Mouse (Mus musculus) hindbrain, embryonic 15.5 days (tissue): ENCODE measurements around the gene Cbarp. TPM values are rescaled to one million over a fixed set of nuclear protein-coding genes. Genes with fewer than 3 reads are reported as not detected.

ENCODE experiments used
- ATAC-seq: fragments of 200-750 bp; cut with Nextera tagmentation; 2 replicates; pipeline ENCODE4 v1.8.0; 2017; ENCODE audit warnings: low read depth, moderate number of reproducible peaks, moderate TSS enrichment; ENCODE audit not compliant: low FRiP score
- H3K27ac ChIP-seq: fragments of 300-500 bp; sonication (generic); replicated peaks from 2 replicates; pipeline ENCODE4 v1.5.1; 2015; ENCODE audit warnings: mild to moderate bottlenecking, inconsistent platforms
- H3K27me3 ChIP-seq: fragments of 300-500 bp; sonication (generic); 2 replicates; pipeline ENCODE4 v1.6.1; 2015; ENCODE audit warnings: control low read depth, inconsistent platforms
- H3K36me3 ChIP-seq: fragments of 300-500 bp; sonication (generic); 2 replicates; pipeline ENCODE4 v1.6.1; 2015; ENCODE audit warnings: control low read depth, inconsistent platforms
- H3K4me1 ChIP-seq: fragments of 300-500 bp; sonication (generic); replicated peaks from 2 replicates; pipeline ENCODE4 v1.6.1; 2015; ENCODE audit warnings: control low read depth, inconsistent platforms
- H3K4me2 ChIP-seq: fragments of 300-500 bp; sonication (generic); 2 replicates; pipeline ENCODE4 v1.6.1; 2015; ENCODE audit warnings: moderate library complexity, mild to moderate bottlenecking, inconsistent platforms
- H3K4me3 ChIP-seq: fragments of 300-500 bp; sonication (generic); 2 replicates; pipeline ENCODE4 v1.5.1; 2015; ENCODE audit warnings: mild to moderate bottlenecking, inconsistent platforms
- H3K9ac ChIP-seq: fragments of 300-500 bp; sonication (generic); 2 replicates; pipeline ENCODE4 v1.6.1; 2015; ENCODE audit warnings: inconsistent platforms
- H3K9me3 ChIP-seq: fragments of 300-500 bp; sonication (generic); 2 replicates; pipeline ENCODE4 v1.6.1; 2016; ENCODE audit warnings: control low read depth, inconsistent platforms
- WGBS: fragments of 180-500 bp; shearing (Covaris S2); methylation state at CpG from one replicate; pipeline ENCODE4 v1.1.7; 2015; 5-methylcytosine and 5-hydroxymethylcytosine counted together
- polyA plus RNA-seq: library from polyadenylated mRNA; unstranded; fragments of >200 nt; fragmentation: Nextera tagmentation; extraction: Ambion mirVana; gene quantifications from 2 replicates; pipeline ENCODE4 v1.2.1, GENCODE M21; 2015

Gene Cbarp
- polyA plus RNA-seq, 1 experiment from 2014 or later, result 71.3 TPM

DNA sequence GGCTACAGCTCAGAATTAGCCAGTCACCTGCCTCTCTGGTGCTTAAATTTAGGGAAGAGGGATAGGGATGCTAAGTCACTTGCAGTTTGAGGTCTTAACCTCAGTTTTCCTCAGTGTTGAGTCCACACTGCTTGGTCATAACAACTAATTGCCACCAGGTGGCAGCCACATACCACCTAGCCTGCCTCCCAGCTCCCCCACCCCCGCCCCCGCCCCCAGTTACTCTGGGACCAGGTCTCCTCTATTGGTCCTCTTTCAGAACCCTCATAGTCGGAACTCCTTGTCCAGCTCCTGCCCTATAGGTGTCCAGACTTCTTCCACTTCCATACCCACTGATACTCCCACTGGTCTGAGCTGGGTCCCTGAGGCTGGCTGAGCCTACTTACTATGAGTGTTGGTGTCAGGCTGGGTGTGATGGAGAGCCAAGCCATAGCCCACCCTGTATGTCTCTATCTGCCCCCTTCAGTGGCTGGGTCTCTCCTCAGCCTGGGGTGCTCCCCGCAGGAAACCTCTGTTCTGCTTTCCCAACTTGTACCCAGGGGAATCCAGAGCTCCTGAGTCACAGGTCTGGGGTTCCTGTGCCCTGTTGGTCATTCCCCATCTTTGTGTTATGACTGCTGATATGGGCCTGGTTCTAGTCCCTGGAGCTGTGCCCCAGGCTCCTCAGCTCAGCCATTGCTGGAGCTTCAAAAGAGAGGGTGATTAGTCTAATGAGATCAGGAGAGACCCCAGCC lies 35.1 kb upstream of the Cbarp start:
- no peak overlapping the region for H3K4me2 ChIP-seq
- H3K9ac ChIP-seq, result no peak overlapping the region
- no peaks in the 10 kb centered on the region for H3K27me3 ChIP-seq
- 19% methylated on average over 4 of the region's 4 CpGs for WGBS
- 0 out of 2 replicates have a peak, but pooled peaks have one; percentile 5 for ATAC-seq
- no peak overlapping the region for H3K4me3 ChIP-seq
- H3K9me3 ChIP-seq, result no peaks in the 10 kb centered on the region
- H3K4me1 ChIP-seq, result peaks cover 37% of the 10 kb centered on the region
- H3K27ac ChIP-seq, result no peak overlapping the region
- H3K36me3 ChIP-seq, result peaks cover 17% of the 10 kb centered on the region

DNA sequence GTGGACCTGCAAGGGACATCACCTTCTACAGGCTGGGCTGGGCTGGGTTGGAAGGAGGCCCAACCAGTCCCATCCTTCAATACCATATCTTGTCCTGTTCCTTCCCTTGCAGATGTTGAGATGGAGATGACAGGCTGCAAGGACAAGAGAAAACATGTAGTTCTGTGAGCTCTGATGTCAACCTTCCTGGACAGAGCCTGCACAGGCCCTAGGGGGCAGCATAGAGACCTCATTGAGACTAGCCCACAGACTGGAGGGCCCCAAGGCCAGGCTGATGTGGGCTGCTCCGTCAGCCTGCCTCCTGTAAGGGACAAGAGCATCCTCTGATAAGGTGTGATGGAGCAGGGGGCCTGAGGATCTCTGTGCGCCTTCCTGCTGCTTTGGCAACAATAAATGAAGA lies 34.1 kb upstream of the Cbarp start:
- H3K4me3 ChIP-seq, result no peak overlapping the region
- 44% methylated on average over 2 of the region's 2 CpGs for WGBS
- H3K4me1 ChIP-seq, result peaks cover 33% of the 10 kb centered on the region
- no peaks in the 10 kb centered on the region for H3K27me3 ChIP-seq
- no peak for ATAC-seq
- no peak overlapping the region for H3K9ac ChIP-seq
- H3K27ac ChIP-seq, result no peak overlapping the region
- H3K36me3 ChIP-seq, result peaks cover 25% of the 10 kb centered on the region
- no peaks in the 10 kb centered on the region for H3K9me3 ChIP-seq
- H3K4me2 ChIP-seq, result no peak overlapping the region

DNA sequence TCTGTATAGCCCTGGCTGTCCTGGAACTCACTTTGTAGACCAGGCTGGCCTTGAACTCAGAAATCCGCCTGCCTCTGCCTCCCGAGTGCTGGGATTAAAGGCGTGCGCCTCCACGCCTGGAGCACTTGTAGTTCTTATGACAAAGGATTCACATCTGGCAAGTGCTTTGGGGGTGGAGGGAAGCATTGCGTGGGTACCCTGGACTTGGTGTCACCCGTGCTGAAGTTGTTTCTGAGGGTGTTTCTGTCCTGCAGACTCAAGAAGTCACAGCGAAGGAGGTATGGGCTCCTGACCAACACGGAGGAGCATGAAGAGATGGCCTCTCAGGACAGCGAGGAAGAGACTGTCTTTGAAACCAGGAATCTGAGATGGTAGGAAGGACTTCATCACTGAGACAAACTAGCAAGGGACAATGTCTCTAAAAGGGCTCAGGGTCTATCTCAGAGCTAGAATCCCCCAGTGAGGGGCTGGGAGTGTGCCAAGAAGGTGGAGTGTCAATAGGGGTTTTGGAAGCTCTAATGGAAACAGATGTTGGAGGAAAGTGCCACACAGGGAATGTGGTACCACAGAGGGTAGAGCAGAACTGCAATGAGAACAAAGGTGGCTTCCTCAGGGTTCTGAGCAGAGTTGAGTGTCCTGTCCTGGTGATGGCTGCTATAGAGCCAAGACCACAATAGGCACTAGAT lies 33.5 kb upstream of the Cbarp start:
- H3K27ac ChIP-seq, result no peak overlapping the region
- peaks cover 25% of the 10 kb centered on the region for H3K36me3 ChIP-seq
- no peak overlapping the region for H3K4me3 ChIP-seq
- H3K27me3 ChIP-seq, result no peaks in the 10 kb centered on the region
- no peaks in the 10 kb centered on the region for H3K9me3 ChIP-seq
- WGBS, result 88% methylated on average over 10 of the region's 10 CpGs
- H3K4me1 ChIP-seq, result peaks cover 39% of the 10 kb centered on the region
- ATAC-seq, result no peak
- H3K4me2 ChIP-seq, result no peak overlapping the region
- no peak overlapping the region for H3K9ac ChIP-seq

GRCm38 (mm10) chr10:80173358-80173757 lies 32.7 kb upstream of the Cbarp start:
- H3K9ac ChIP-seq, result peak overlapping the region; percentile 56
- 5% methylated on average over 11 of the region's 11 CpGs for WGBS
- H3K27ac ChIP-seq, result peak overlapping the region; percentile 89
- H3K27me3 ChIP-seq, result no peaks in the 10 kb centered on the region
- H3K36me3 ChIP-seq, result peaks cover 25% of the 10 kb centered on the region
- H3K9me3 ChIP-seq, result no peaks in the 10 kb centered on the region
- peak overlapping the region; percentile 49 for H3K4me3 ChIP-seq
- no peak for ATAC-seq
- H3K4me1 ChIP-seq, result peaks cover 45% of the 10 kb centered on the region
- H3K4me2 ChIP-seq, result peak overlapping the region; percentile 76

GRCm38 (mm10) chr10:80172527-80173292 lies 32.1 kb upstream of the Cbarp start, which contains the start of gene 1600002K03Rik:
Gene 1600002K03Rik (plus strand): TSS chr10:80172944.
- no peaks in the 10 kb centered on the region for H3K9me3 ChIP-seq
- no peaks in the 10 kb centered on the region for H3K27me3 ChIP-seq
- peaks cover 45% of the 10 kb centered on the region for H3K4me1 ChIP-seq
- peak within 1 kb of the TSS; percentile 56 for H3K9ac ChIP-seq
- peak within 1 kb of the TSS; percentile 49 for H3K4me3 ChIP-seq
- H3K36me3 ChIP-seq, result peaks cover 25% of the 10 kb centered on the region
- H3K4me2 ChIP-seq, result peak within 1 kb of the TSS; percentile 76
- ATAC-seq, result peak; percentile 79
- peak within 1 kb of the TSS; percentile 89 for H3K27ac ChIP-seq
- 9% methylated on average over 33 of the region's 35 CpGs for WGBS

DNA sequence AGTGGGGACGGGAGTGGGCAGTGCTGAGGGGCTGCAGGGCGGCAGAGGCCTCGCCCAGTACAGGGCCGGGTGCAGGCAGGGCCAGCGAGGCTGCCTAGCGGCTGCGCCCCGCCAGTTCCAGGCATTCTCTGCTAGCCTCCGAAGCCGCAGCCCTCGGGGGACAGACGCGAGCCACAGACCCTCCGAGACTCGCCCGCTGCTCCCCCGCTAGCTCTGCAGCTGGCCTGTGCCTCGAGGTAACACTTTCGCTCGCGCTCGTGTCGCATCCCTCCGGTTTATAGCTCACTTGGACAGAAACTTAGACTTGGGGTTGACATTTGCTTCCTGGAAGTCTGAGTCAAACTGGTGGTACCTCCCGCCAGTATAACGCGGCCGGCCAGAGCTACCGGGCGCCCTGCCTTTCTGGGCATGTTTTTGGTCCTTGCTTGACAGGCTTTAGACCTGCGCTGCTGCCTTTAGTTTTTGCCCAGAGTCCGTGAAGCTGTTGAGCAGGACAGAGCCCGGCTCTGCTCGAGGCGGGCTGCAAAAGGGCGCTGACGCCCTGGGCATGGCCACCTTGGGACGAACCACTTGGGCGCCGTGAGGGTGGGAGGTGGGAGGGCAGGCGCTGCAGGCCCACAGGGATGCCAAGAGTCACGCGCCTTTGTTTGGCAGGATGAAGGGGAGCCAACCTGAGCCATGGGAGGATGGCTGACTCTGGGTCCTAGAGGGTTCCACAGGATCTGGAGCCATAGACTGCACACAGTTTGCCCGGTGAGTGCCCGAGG lies 31.3 kb upstream of the Cbarp start:
- Histone ChIP-seq H3K4me2 (peak overlapping the region; percentile 76), H3K4me1 (peaks cover 48% of the 10 kb centered on the region), H3K9me3 (no peaks in the 10 kb centered on the region), H3K4me3 (no peak overlapping the region), H3K27ac (peak overlapping the region; percentile 89), H3K27me3 (no peaks in the 10 kb centered on the region), H3K36me3 (peaks cover 25% of the 10 kb centered on the region), H3K9ac (peak overlapping the region; percentile 56)
- 82% methylated on average over 45 of the region's 45 CpGs for WGBS
- no peak for ATAC-seq

- Histone ChIP-seq H3K4me2 (0 out of 2 replicates have a peak overlapping the region, but pooled peaks have one; percentile 76), H3K4me1 (peaks cover 55% of the 10 kb centered on the region), H3K9ac (no peak overlapping the region), H3K27ac (peak overlapping the region; percentile 89; the same call in 1 of the 2 replicates), H3K4me3 (no peak overlapping the region), H3K9me3 (no peaks in the 10 kb centered on the region), H3K36me3 (peaks cover 25% of the 10 kb centered on the region), H3K27me3 (no peaks in the 10 kb centered on the region)
- no peak for ATAC-seq
- 92% methylated on average over 15 of the region's 15 CpGs for WGBS
Observed at GRCm38 (mm10) chr10:80171252-80171651, 30.6 kb upstream of the Cbarp start.

GRCm38 (mm10) chr10:80170601-80171021 lies 30.0 kb upstream of the Cbarp start:
- Histone ChIP-seq H3K9me3 (no peaks in the 10 kb centered on the region), H3K36me3 (peaks cover 25% of the 10 kb centered on the region), H3K27ac (no peak overlapping the region), H3K4me2 (no peak overlapping the region), H3K9ac (no peak overlapping the region), H3K4me3 (no peak overlapping the region), H3K27me3 (no peaks in the 10 kb centered on the region), H3K4me1 (peaks cover 57% of the 10 kb centered on the region)
- 97% methylated on average over 19 of the region's 19 CpGs for whole genome bisulfite sequencing
- no peak for ATAC-seq

GRCm38 (mm10) chr10:80170052-80170451 lies 29.4 kb upstream of the Cbarp start:
- no peak overlapping the region for H3K4me2 ChIP-seq
- no peak overlapping the region for H3K4me3 ChIP-seq
- WGBS, result 95% methylated on average over 16 of the region's 16 CpGs
- H3K4me1 ChIP-seq, result peaks cover 61% of the 10 kb centered on the region
- no peaks in the 10 kb centered on the region for H3K27me3 ChIP-seq
- ATAC-seq, result no peak
- no peak overlapping the region for H3K27ac ChIP-seq
- no peaks in the 10 kb centered on the region for H3K9me3 ChIP-seq
- H3K36me3 ChIP-seq, result peaks cover 25% of the 10 kb centered on the region
- no peak overlapping the region for H3K9ac ChIP-seq

- H3K4me1 ChIP-seq, result peaks cover 64% of the 10 kb centered on the region
- no peaks in the 10 kb centered on the region for H3K9me3 ChIP-seq
- H3K4me2 ChIP-seq, result peak overlapping the region; percentile 67; the same call in 1 of the 2 replicates
- H3K4me3 ChIP-seq, result no peak overlapping the region
- 93% methylated on average over 7 of the region's 7 CpGs for WGBS
- H3K27ac ChIP-seq, result no peak overlapping the region
- no peak for ATAC-seq
- H3K27me3 ChIP-seq, result no peaks in the 10 kb centered on the region
- peaks cover 25% of the 10 kb centered on the region for H3K36me3 ChIP-seq
- no peak overlapping the region; the same call in 1 of the 2 replicates for H3K9ac ChIP-seq
Observed at GRCm38 (mm10) chr10:80169651-80170050, 29.0 kb upstream of the Cbarp start.

DNA sequence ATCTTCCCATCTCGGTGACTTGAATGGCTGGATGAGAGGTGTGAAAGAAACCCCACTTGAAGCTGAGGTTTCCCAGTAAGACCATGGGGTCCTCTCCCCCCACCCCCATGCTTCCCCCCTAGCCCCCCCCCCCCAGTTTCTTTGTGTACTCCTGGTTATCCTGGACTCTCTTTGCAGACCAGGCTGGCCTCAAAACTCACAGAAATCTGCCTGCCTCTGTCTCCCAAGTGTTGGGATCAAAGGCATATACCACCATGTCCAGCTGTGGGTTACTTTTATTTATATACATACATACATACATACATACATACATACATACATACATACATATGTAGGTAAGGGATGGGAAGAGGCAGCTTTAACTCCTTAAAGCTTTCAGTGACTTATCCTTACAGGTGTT lies 28.4 kb upstream of the Cbarp start:
- no peaks in the 10 kb centered on the region for H3K27me3 ChIP-seq
- H3K36me3 ChIP-seq, result peaks cover 25% of the 10 kb centered on the region
- WGBS, result 45% methylated on average over 1 of the region's 1 CpGs
- H3K9ac ChIP-seq, result peak overlapping the region; percentile 97
- peak overlapping the region; percentile 67 for H3K4me2 ChIP-seq
- no peak for ATAC-seq
- peak overlapping the region; percentile 80 for H3K4me3 ChIP-seq
- peaks cover 69% of the 10 kb centered on the region for H3K4me1 ChIP-seq
- H3K9me3 ChIP-seq, result no peaks in the 10 kb centered on the region
- no peak overlapping the region for H3K27ac ChIP-seq
